Mouse (Mus musculus) neural tube, embryonic 14.5 days (tissue): ENCODE results near the gene Sult1a1. TPM values are rescaled to one million over a fixed set of nuclear protein-coding genes. Genes with fewer than 3 reads are reported as not detected.
"Not testable (repeated sequence)": the region's sequence is repeated elsewhere in the genome, so short reads cannot be mapped to it uniquely, and the experiment has no call there.

Experiments
- ATAC-seq: fragments of 200-750 bp; cut with Nextera tagmentation; 2 replicates; pipeline ENCODE4 v1.8.0; 2017; ENCODE audit warnings: low read depth, mild to moderate bottlenecking, moderate TSS enrichment, moderate library complexity
- H3K27ac ChIP-seq: fragments of 300-500 bp; sonication (generic); 2 replicates; pipeline ENCODE4 v1.5.1; 2014; ENCODE audit warnings: low read depth, mild to moderate bottlenecking, control low read depth, low read length, moderate library complexity, mixed read lengths
- H3K27me3 ChIP-seq: fragments of 300-500 bp; sonication (generic); 2 replicates; pipeline ENCODE4 v1.6.1; 2014; ENCODE audit warnings: low read length; ENCODE audit not compliant: control insufficient read depth, insufficient read depth
- H3K36me3 ChIP-seq: fragments of 300-500 bp; sonication (generic); 2 replicates; pipeline ENCODE4 v1.6.1; 2014; ENCODE audit warnings: low read length, mixed read lengths; ENCODE audit not compliant: control insufficient read depth, insufficient read depth
- H3K4me1 ChIP-seq: fragments of 300-500 bp; sonication (generic); 2 replicates; pipeline ENCODE4 v1.6.1; 2014; ENCODE audit warnings: low read length; ENCODE audit not compliant: control insufficient read depth, insufficient read depth
- H3K4me2 ChIP-seq: fragments of 300-500 bp; sonication (generic); 2 replicates; pipeline ENCODE4 v1.6.1; 2014; ENCODE audit warnings: mild to moderate bottlenecking, low read depth, low read length, control low read depth
- H3K4me3 ChIP-seq: fragments of 300-500 bp; sonication (generic); 2 replicates; pipeline ENCODE4 v1.5.1; 2014; ENCODE audit warnings: low read depth, low read length, control low read depth, mixed read lengths
- H3K9ac ChIP-seq: fragments of 300-500 bp; sonication (generic); replicated peaks from 2 replicates; pipeline ENCODE4 v1.6.1; 2014; ENCODE audit warnings: low read depth, mild to moderate bottlenecking, control low read depth, low read length, mixed read lengths
- H3K9me3 ChIP-seq: fragments of 300-500 bp; sonication (generic); 2 replicates; pipeline ENCODE4 v1.6.1; 2016; ENCODE audit warnings: low read length; ENCODE audit not compliant: control insufficient read depth
- WGBS: fragments of 180-500 bp; shearing (Covaris S2); extraction: QIAGEN DNeasy Blood & Tissue Kit; methylation state at CpG from one replicate; pipeline ENCODE4 v1.1.7; 2014; 5-methylcytosine and 5-hydroxymethylcytosine counted together
- polyA plus RNA-seq: library from polyadenylated mRNA; unstranded; fragments of >200 nt; fragmentation: Nextera tagmentation; extraction: Ambion mirVana; gene quantifications from 2 replicates; pipeline ENCODE4 v1.2.1, GENCODE M21; 2014

Sult1a1 gene
- polyA plus RNA-seq, 1 experiment from 2014 or later: 0.59 TPM

DNA sequence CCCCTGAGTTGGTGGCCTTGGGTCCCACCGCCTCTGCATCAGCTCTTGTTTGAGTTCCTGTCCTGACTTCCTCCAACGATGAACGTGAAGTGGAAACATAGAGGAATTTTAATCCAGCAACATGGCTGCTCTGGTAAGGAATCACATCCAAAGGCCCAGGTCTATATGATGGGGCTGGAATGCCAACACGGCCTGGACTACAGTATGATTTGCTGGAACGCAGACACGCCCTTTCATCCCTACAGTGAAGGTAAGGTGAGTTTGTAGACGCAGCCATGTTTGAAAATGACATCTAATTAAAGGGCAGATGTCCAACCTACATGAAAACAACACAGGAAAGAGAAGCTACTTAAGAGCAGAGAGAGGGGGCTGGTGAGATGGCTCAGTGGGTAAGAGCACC, 17.5 kb upstream of the Sult1a1 start:
- no peak for ATAC-seq
- Histone ChIP-seq H3K36me3 (no peaks in the 10 kb centered on the region), H3K27ac (no peak overlapping the region), H3K4me1 (peaks cover 14% of the 10 kb centered on the region), H3K9ac (no peak overlapping the region), H3K4me2 (peak overlapping the region; percentile 6; the same call in 1 of the 2 replicates), H3K4me3 (no peak overlapping the region), H3K9me3 (no peaks in the 10 kb centered on the region), H3K27me3 (no peaks in the 10 kb centered on the region)
- 89% methylated on average over 7 of the region's 7 CpGs for WGBS

DNA sequence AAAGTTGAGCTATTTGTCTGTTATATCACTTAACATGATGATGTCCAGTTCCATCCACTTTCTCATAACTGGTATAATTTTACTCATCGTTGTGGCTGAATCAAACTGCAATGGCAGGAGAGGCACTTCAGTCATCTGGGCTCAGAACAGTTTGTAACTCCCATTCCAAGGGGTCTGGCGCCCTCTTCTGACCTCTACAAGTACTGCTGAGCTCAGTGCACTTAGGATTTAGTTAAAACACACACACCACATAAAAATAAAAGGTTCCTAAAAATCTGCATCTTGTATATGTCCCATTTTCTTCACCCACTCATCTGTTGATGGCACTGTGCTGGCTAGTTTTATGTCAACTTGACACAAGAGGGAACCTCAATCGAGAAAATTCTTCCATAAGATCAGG, 17.0 kb upstream of the Sult1a1 start:
- H3K4me3 ChIP-seq: no peak overlapping the region
- H3K9me3 ChIP-seq: no peaks in the 10 kb centered on the region
- no peak overlapping the region for H3K9ac ChIP-seq
- 38% methylated on average over 3 of the region's 3 CpGs for WGBS
- no peaks in the 10 kb centered on the region for H3K27me3 ChIP-seq
- no peak for ATAC-seq
- H3K4me1 ChIP-seq: peaks cover 14% of the 10 kb centered on the region
- H3K27ac ChIP-seq: no peak overlapping the region
- no peak overlapping the region for H3K4me2 ChIP-seq
- no peaks in the 10 kb centered on the region for H3K36me3 ChIP-seq

DNA sequence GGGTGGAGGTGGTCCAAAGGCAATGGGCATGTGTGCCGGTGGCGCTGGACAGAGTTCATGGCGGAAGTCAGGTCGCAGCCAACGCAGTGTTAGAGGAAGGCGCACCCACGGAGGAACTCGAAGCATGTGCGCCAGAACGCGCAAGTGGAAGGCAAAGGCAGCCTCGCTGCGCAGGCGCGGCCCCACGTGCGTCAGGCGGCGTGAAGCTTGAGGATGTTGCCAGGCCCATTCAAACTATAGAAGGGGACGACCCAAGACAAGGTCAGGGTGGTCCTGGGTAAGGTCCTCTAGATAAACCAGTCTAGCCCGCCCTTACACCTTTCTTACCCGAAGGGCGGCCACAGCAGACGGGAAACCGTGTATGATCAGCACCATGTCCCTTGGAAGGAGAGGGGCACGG, 16.2 kb upstream of the Sult1a1 start:
- Histone ChIP-seq H3K4me1 (peaks cover 14% of the 10 kb centered on the region), H3K9ac (no peak overlapping the region), H3K27me3 (no peaks in the 10 kb centered on the region), H3K4me2 (no peak overlapping the region), H3K9me3 (no peaks in the 10 kb centered on the region), H3K4me3 (no peak overlapping the region), H3K36me3 (no peaks in the 10 kb centered on the region), H3K27ac (no peak overlapping the region)
- 97% methylated on average over 26 of the region's 26 CpGs for WGBS
- no peak for ATAC-seq

DNA sequence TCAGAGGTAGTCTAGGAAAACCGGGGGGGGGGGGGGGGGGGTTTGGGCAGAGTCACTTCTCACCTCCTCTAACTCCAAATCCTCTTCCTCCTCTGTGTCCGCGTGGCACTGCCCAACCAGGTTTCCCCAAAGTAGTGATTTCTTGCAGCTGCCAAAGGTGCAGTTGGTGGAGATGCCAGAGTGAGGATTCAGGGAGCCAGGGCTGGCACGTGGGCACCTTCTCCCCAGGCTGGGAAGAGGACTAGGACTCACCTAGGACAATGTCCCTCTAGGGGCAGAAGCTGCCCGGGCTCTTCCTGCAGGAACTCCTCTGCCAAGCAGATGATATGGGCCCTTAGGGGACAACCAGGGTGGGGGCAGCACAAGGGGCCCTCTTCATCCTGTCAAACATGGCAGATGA, 15.4 kb upstream of the Sult1a1 start:
- 68% methylated on average over 3 of the region's 5 CpGs for WGBS
- H3K9me3 ChIP-seq: no peaks in the 10 kb centered on the region
- no peak for ATAC-seq
- no peak overlapping the region for H3K27ac ChIP-seq
- no peaks in the 10 kb centered on the region for H3K36me3 ChIP-seq
- H3K4me2 ChIP-seq: no peak overlapping the region
- H3K9ac ChIP-seq: no peak overlapping the region
- H3K4me1 ChIP-seq: peaks cover 6% of the 10 kb centered on the region
- H3K27me3 ChIP-seq: no peaks in the 10 kb centered on the region
- no peak overlapping the region for H3K4me3 ChIP-seq

DNA sequence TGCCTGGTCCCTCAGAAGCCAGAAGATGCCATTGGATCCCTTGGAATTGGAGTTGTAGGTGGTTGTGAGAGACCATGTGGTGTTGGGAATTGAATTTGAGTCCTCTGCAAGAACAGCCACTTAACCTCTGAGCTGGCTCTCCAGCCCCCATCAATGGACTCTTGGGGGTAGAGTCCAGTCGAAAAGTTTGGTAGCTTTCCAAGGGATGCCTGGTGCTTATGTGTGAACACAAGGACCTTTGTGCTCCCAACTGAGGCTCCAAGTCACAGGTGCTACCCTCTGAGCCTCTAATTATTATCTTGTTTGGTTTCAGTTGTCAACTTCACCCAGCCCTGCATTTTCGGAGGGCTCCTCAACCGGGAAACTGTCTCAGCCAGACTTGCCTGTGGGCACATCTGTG, 14.5 kb upstream of the Sult1a1 start:
- Histone ChIP-seq H3K36me3 (no peaks in the 10 kb centered on the region), H3K9ac (no peak overlapping the region), H3K27me3 (no peaks in the 10 kb centered on the region), H3K4me2 (no peak overlapping the region), H3K4me3 (no peak overlapping the region), H3K4me1 (peaks cover 4% of the 10 kb centered on the region; the same call in 1 of the 2 replicates), H3K9me3 (no peaks in the 10 kb centered on the region), H3K27ac (no peak overlapping the region)
- WGBS: 84% methylated on average over 3 of the region's 3 CpGs
- ATAC-seq: no peak

DNA sequence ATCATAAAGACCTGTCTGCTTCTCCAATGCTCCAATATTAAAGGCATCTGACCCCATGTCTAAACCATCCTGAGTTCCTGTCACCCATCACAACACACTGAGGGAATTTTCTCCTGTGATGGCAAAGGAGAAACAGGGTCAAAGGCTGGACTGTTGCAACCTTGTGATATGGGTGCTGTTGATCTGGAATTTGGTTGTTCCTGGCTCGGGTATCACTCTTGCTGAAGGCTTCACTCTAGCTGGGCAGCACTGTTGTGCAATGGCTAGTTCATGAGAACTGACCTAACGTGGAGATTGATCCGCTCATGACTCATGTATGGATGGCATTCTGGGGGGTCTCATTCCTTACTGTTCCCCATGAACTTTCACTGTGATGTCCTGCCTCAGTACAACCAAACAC, 12.8 kb upstream of the Sult1a1 start:
- H3K4me2 ChIP-seq: no peak overlapping the region
- H3K36me3 ChIP-seq: no peaks in the 10 kb centered on the region
- no peak for ATAC-seq
- H3K9ac ChIP-seq: no peak overlapping the region
- no peak overlapping the region for H3K4me3 ChIP-seq
- no peaks in the 10 kb centered on the region for H3K27me3 ChIP-seq
- H3K4me1 ChIP-seq: peaks cover 4% of the 10 kb centered on the region; the same call in 1 of the 2 replicates
- WGBS: 92% methylated on average over 3 of the region's 3 CpGs
- no peaks in the 10 kb centered on the region for H3K9me3 ChIP-seq
- H3K27ac ChIP-seq: no peak overlapping the region

DNA sequence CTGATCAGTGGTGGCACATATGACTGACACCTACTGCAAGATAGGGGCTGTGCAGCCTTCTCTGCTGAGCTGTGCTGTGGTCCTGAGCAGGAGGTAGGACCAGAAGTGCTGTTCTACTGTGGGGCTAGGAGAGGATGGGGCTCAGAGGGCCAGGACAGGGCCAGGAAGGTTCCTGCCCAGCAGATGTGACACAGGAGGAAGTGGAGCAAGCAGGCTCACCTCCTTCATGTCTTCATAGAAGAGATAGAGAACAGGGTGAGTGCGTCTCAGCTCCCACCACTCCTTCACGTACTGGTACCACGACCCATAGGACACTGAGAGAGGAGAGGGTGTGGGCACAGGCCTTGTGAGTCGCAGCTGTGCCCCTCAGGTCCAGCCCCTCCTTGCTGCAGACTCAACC, 11.9 kb upstream of the Sult1a1 start:
- H3K9me3 ChIP-seq, H3K36me3 ChIP-seq, H3K27ac ChIP-seq, H3K9ac ChIP-seq, H3K4me1 ChIP-seq, H3K4me3 ChIP-seq, H3K27me3 ChIP-seq, ATAC-seq, H3K4me2 ChIP-seq: not testable (repeated sequence)
- 71% methylated on average over 4 of the region's 4 CpGs for WGBS

DNA sequence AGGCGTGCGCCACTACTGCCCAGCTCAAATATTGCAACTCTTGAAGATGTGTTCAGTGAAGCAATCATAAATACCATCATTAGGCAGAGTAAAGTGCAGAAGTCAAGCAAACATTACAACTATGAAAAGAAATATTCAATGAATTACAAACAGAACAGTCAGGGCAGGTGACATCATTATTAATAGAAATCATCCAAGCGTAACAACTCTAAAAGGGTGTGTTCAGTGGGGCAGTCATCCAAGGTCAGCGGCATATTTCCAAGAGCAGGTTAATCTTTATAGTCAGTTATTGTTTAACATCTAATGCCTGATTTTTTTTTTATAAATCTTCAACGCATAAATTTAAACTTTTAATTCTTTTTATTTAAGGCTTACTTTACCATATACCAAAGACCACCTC, 5.0 kb upstream of the Sult1a1 start:
- no peak for ATAC-seq
- Histone ChIP-seq H3K9me3 (no peaks in the 10 kb centered on the region), H3K4me2 (no peak overlapping the region), H3K4me3 (no peak overlapping the region), H3K27ac (no peak overlapping the region), H3K9ac (no peak overlapping the region), H3K4me1 (no peaks in the 10 kb centered on the region), H3K27me3 (no peaks in the 10 kb centered on the region), H3K36me3 (peaks cover 4% of the 10 kb centered on the region; the same call in 1 of the 2 replicates)
- 97% methylated on average over 5 of the region's 5 CpGs for WGBS

DNA sequence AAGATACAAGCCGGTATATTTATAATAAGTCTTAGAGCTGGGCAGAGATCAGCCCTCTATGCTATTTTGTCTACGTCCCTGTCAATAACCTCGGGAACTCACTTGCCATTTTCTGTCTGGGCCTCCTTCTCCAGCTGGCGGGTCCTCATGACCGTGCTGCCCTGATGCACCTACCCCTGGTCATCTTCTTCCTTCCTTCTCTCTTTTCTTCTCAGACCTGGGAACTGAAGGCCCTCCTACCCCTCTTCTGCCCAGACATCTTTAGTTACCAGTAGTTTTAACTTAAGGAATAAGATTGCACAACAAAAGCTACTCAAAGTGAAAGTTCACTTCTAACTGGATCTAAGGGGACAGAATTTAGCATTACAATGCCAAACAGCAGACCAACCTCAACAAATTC, 3.5 kb upstream of the Sult1a1 start:
- no peaks in the 10 kb centered on the region for H3K9me3 ChIP-seq
- H3K4me2 ChIP-seq: no peak overlapping the region
- no peaks in the 10 kb centered on the region for H3K4me1 ChIP-seq
- H3K27me3 ChIP-seq: no peaks in the 10 kb centered on the region
- no peak overlapping the region for H3K4me3 ChIP-seq
- no peak overlapping the region for H3K9ac ChIP-seq
- ATAC-seq: no peak
- peaks cover 4% of the 10 kb centered on the region; the same call in 1 of the 2 replicates for H3K36me3 ChIP-seq
- no peak overlapping the region for H3K27ac ChIP-seq
- WGBS: 97% methylated on average over 5 of the region's 5 CpGs
